Mouse (Mus musculus) embryonic facial prominence, embryonic 12.5 days (tissue): Measurements from ENCODE around the gene Gas2l3. TPM values are rescaled to one million over a fixed set of nuclear protein-coding genes. Genes with fewer than 3 reads are reported as not detected.

ENCODE experiments used
- ATAC-seq: fragments of 200-750 bp; cut with Nextera tagmentation; 2 replicates; pipeline ENCODE4 v1.8.0; 2017; ENCODE audit not compliant: insufficient number of reproducible peaks, insufficient read depth, low FRiP score, low TSS enrichment
- H3K27ac ChIP-seq: fragments of 300-500 bp; sonication (generic); 2 replicates; pipeline ENCODE4 v1.5.1; 2016; ENCODE audit warnings: mild to moderate bottlenecking
- H3K27me3 ChIP-seq: fragments of 300-500 bp; sonication (generic); 2 replicates; pipeline ENCODE4 v1.6.1; 2016; ENCODE audit warnings: mild to moderate bottlenecking, moderate library complexity
- H3K36me3 ChIP-seq: fragments of 300-500 bp; sonication (generic); 2 replicates; pipeline ENCODE4 v1.6.1; 2016; ENCODE audit warnings: mild to moderate bottlenecking
- H3K4me1 ChIP-seq: fragments of 300-500 bp; sonication (generic); 2 replicates; pipeline ENCODE4 v1.6.1; 2016
- H3K4me2 ChIP-seq: fragments of 300-500 bp; sonication (generic); replicated peaks from 2 replicates; pipeline ENCODE4 v1.6.1; 2016; ENCODE audit warnings: mild to moderate bottlenecking, moderate library complexity
- H3K4me3 ChIP-seq: fragments of 300-500 bp; sonication (generic); 2 replicates; pipeline ENCODE4 v1.5.1; 2016; ENCODE audit warnings: mild to moderate bottlenecking
- H3K9ac ChIP-seq: fragments of 300-500 bp; sonication (generic); 2 replicates; pipeline ENCODE4 v1.6.1; 2016; ENCODE audit warnings: mild to moderate bottlenecking, moderate library complexity
- H3K9me3 ChIP-seq: fragments of 300-500 bp; sonication (generic); 2 replicates; pipeline ENCODE4 v1.6.1; 2016; ENCODE audit warnings: mild to moderate bottlenecking, moderate library complexity
- WGBS: fragments of 180-500 bp; shearing (Covaris S2); methylation state at CpG from one replicate; pipeline ENCODE4 v1.1.7; 2016; 5-methylcytosine and 5-hydroxymethylcytosine counted together
- polyA plus RNA-seq: library from polyadenylated mRNA; unstranded; fragments of >200 nt; fragmentation: Nextera tagmentation; extraction: Ambion mirVana; gene quantifications from 2 replicates; pipeline ENCODE4 v1.2.1, GENCODE M21; 2016

The Gas2l3 gene
- polyA plus RNA-seq, 1 experiment from 2014 or later: 15.3 TPM

GRCm38 (mm10) chr10:89470596-89471353, 27.0 kb upstream of the Gas2l3 start:
- Histone ChIP-seq H3K4me3 (no peak overlapping the region), H3K4me1 (no peaks in the 10 kb centered on the region), H3K4me2 (no peak overlapping the region), H3K27ac (no peak overlapping the region), H3K9me3 (no peaks in the 10 kb centered on the region), H3K36me3 (no peaks in the 10 kb centered on the region), H3K27me3 (no peaks in the 10 kb centered on the region), H3K9ac (no peak overlapping the region)
- 76% methylated on average over 7 of the region's 7 CpGs for WGBS
- no peak for ATAC-seq

- no peak overlapping the region for H3K4me3 ChIP-seq
- no peaks in the 10 kb centered on the region for H3K9me3 ChIP-seq
- H3K27me3 ChIP-seq: no peaks in the 10 kb centered on the region
- H3K4me1 ChIP-seq: no peaks in the 10 kb centered on the region
- H3K27ac ChIP-seq: no peak overlapping the region
- WGBS: 78% methylated on average over 4 of the region's 4 CpGs
- H3K9ac ChIP-seq: no peak overlapping the region
- ATAC-seq: no peak
- H3K4me2 ChIP-seq: no peak overlapping the region
- no peaks in the 10 kb centered on the region for H3K36me3 ChIP-seq
Measured at GRCm38 (mm10) chr10:89464760-89465405, 21.1 kb upstream of the Gas2l3 start.

- no peaks in the 10 kb centered on the region for H3K36me3 ChIP-seq
- no peaks in the 10 kb centered on the region for H3K27me3 ChIP-seq
- no peak for ATAC-seq
- no peak overlapping the region for H3K27ac ChIP-seq
- WGBS: 77% methylated on average over 11 of the region's 11 CpGs
- no peak overlapping the region for H3K9ac ChIP-seq
- H3K4me1 ChIP-seq: no peaks in the 10 kb centered on the region
- H3K4me2 ChIP-seq: no peak overlapping the region
- no peaks in the 10 kb centered on the region for H3K9me3 ChIP-seq
- no peak overlapping the region for H3K4me3 ChIP-seq
Measured at GRCm38 (mm10) chr10:89462890-89463289, 19.1 kb upstream of the Gas2l3 start.

GRCm38 (mm10) chr10:89461856-89462507, 18.2 kb upstream of the Gas2l3 start:
- no peaks in the 10 kb centered on the region for H3K27me3 ChIP-seq
- H3K27ac ChIP-seq: no peak overlapping the region
- H3K4me2 ChIP-seq: no peak overlapping the region; the same call in 1 of the 2 replicates
- H3K9ac ChIP-seq: no peak overlapping the region
- 23% methylated on average over 14 of the region's 14 CpGs for WGBS
- no peaks in the 10 kb centered on the region for H3K9me3 ChIP-seq
- H3K4me3 ChIP-seq: no peak overlapping the region
- no peaks in the 10 kb centered on the region for H3K4me1 ChIP-seq
- no peaks in the 10 kb centered on the region for H3K36me3 ChIP-seq
- 0 out of 2 replicates have a peak, but pooled peaks have one; percentile 41 for ATAC-seq

- Histone ChIP-seq H3K4me3 (no peak overlapping the region), H3K36me3 (no peaks in the 10 kb centered on the region), H3K27ac (no peak overlapping the region), H3K27me3 (no peaks in the 10 kb centered on the region), H3K9me3 (no peaks in the 10 kb centered on the region), H3K9ac (no peak overlapping the region), H3K4me2 (no peak overlapping the region), H3K4me1 (no peaks in the 10 kb centered on the region)
- WGBS: 90% methylated on average over 11 of the region's 11 CpGs
- ATAC-seq: no peak
Measured at GRCm38 (mm10) chr10:89460972-89461371, 17.2 kb upstream of the Gas2l3 start.

- no peak overlapping the region for H3K27ac ChIP-seq
- H3K4me3 ChIP-seq: no peak overlapping the region
- no peaks in the 10 kb centered on the region for H3K36me3 ChIP-seq
- no peaks in the 10 kb centered on the region for H3K4me1 ChIP-seq
- 74% methylated on average over 3 of the region's 3 CpGs for WGBS
- H3K27me3 ChIP-seq: no peaks in the 10 kb centered on the region
- no peaks in the 10 kb centered on the region for H3K9me3 ChIP-seq
- no peak overlapping the region for H3K4me2 ChIP-seq
- ATAC-seq: no peak
- H3K9ac ChIP-seq: no peak overlapping the region
Measured at GRCm38 (mm10) chr10:89458770-89459169, 15.0 kb upstream of the Gas2l3 start.

GRCm38 (mm10) chr10:89453794-89454193, 10.0 kb upstream of the Gas2l3 start:
- H3K9ac ChIP-seq: no peak overlapping the region
- H3K4me3 ChIP-seq: no peak overlapping the region
- H3K36me3 ChIP-seq: no peaks in the 10 kb centered on the region
- H3K4me2 ChIP-seq: no peak overlapping the region
- H3K27ac ChIP-seq: no peak overlapping the region
- WGBS: 83% methylated on average over 3 of the region's 3 CpGs
- no peaks in the 10 kb centered on the region for H3K9me3 ChIP-seq
- no peaks in the 10 kb centered on the region for H3K27me3 ChIP-seq
- no peaks in the 10 kb centered on the region for H3K4me1 ChIP-seq
- no peak for ATAC-seq

GRCm38 (mm10) chr10:89453068-89453641, 9.4 kb upstream of the Gas2l3 start:
- Histone ChIP-seq H3K4me1 (no peaks in the 10 kb centered on the region), H3K4me3 (no peak overlapping the region), H3K9ac (no peak overlapping the region), H3K4me2 (no peak overlapping the region), H3K27ac (no peak overlapping the region), H3K9me3 (no peaks in the 10 kb centered on the region), H3K27me3 (no peaks in the 10 kb centered on the region), H3K36me3 (no peaks in the 10 kb centered on the region)
- 80% methylated on average over 15 of the region's 15 CpGs for WGBS
- no peak for ATAC-seq

GRCm38 (mm10) chr10:89450411-89450810, 6.6 kb upstream of the Gas2l3 start:
- no peak overlapping the region for H3K4me2 ChIP-seq

GRCm38 (mm10) chr10:89444381-89444780, 614 bp upstream of the Gas2l3 start:
- no peaks in the 10 kb centered on the region for H3K9me3 ChIP-seq
- H3K27ac ChIP-seq: no peak overlapping the region; the same call in 1 of the 2 replicates
- H3K27me3 ChIP-seq: no peaks in the 10 kb centered on the region
- no peak for ATAC-seq
- 36% methylated on average over 3 of the region's 3 CpGs for WGBS
- H3K4me2 ChIP-seq: peak overlapping the region; percentile 75
- H3K9ac ChIP-seq: peak overlapping the region; percentile 50; the same call in 1 of the 2 replicates
- H3K36me3 ChIP-seq: no peaks in the 10 kb centered on the region
- H3K4me1 ChIP-seq: peaks cover 9% of the 10 kb centered on the region
- peak overlapping the region; percentile 60; the same call in 1 of the 2 replicates for H3K4me3 ChIP-seq

More at GRCm38 (mm10) chr10:89450411-89450810, 6.6 kb upstream of the Gas2l3 start:
- H3K4me3 ChIP-seq: no peak overlapping the region
- no peaks in the 10 kb centered on the region for H3K27me3 ChIP-seq
- no peak for ATAC-seq
- H3K9me3 ChIP-seq: no peaks in the 10 kb centered on the region
- H3K27ac ChIP-seq: no peak overlapping the region
- H3K4me1 ChIP-seq: no peaks in the 10 kb centered on the region
- no peaks in the 10 kb centered on the region for H3K36me3 ChIP-seq
- no peak overlapping the region for H3K9ac ChIP-seq
- WGBS: 59% methylated on average over 10 of the region's 10 CpGs

GRCm38 (mm10) chr10:89443115-89443622, 598 bp downstream of the Gas2l3 start:
- 0 out of 2 replicates have a peak, but pooled peaks have one; percentile 19 for ATAC-seq
- H3K9me3 ChIP-seq: no peaks in the 10 kb centered on the region
- 1% methylated on average over 17 of the region's 17 CpGs for WGBS

More at GRCm38 (mm10) chr10:89443115-89443622, 598 bp downstream of the Gas2l3 start:
- no peaks in the 10 kb centered on the region for H3K36me3 ChIP-seq
- peak overlapping the region; percentile 60 for H3K4me3 ChIP-seq
- peak overlapping the region; percentile 75 for H3K4me2 ChIP-seq
- peak overlapping the region; percentile 59 for H3K9ac ChIP-seq
- no peak overlapping the region for H3K27ac ChIP-seq
- H3K27me3 ChIP-seq: no peaks in the 10 kb centered on the region
- peaks cover 9% of the 10 kb centered on the region for H3K4me1 ChIP-seq
